Mouse (Mus musculus) E14TG2a.4 (cell line): ENCODE results near the gene Cdk2ap2.

ENCODE experiments used
- CTCF ChIP-seq: conservative IDR thresholded peaks from 2 replicates; pipeline ENCODE4 v1.5.1; 2014; ENCODE audit warnings: low read length
- NANOG ChIP-seq: IDR thresholded peaks from 2 replicates; pipeline ENCODE4 v1.6.1; 2014; ENCODE audit warnings: borderline replicate concordance, low read length, mixed read lengths
- POU5F1 ChIP-seq: IDR thresholded peaks from 2 replicates; pipeline ENCODE4 v1.6.1; 2014; ENCODE audit warnings: low read length, borderline replicate concordance

DNA sequence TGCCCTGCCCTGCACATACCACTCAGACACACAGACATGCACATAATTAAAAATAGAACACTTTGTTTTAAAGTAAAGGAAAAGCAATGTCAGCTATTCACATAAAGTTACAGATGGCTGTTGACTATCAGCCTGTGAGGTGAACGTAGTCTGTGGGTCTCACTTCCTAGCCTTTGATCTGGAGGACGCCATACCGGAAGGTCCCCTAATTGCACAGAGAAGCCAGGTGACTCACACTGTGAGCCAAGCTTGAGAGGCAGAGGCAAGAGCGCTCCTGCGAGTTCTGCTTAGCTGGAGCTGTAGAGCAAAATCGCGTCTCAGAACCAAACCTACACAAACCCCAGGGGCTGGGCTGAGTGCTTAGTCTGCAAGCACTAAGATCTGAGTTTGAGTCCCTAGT is 3.2 kb upstream of the Cdk2ap2 start:
- TF ChIP-seq CTCF (no peak), NANOG (no peak), POU5F1 (no peak)
